Mouse (Mus musculus) neural tube, embryonic 15.5 days (tissue): ENCODE measurements at regions not wholly inside any gene's neighbourhood (a gene's known extent, or its start where the extent isn't known, plus 50 kb on each side); places are given as distances from the start of the nearest gene placed in this dataset.

Experiments
- ATAC-seq: fragments of 200-750 bp; cut with Nextera tagmentation; 2 replicates; pipeline ENCODE4 v1.8.0; 2017; ENCODE audit warnings: mild to moderate bottlenecking, moderate TSS enrichment, moderate library complexity; ENCODE audit not compliant: low FRiP score
- H3K27ac ChIP-seq: fragments of 300-500 bp; sonication (generic); replicated peaks from 2 replicates; pipeline ENCODE4 v1.5.1; 2015; ENCODE audit warnings: mild to moderate bottlenecking, inconsistent platforms
- H3K27me3 ChIP-seq: fragments of 300-500 bp; sonication (generic); replicated peaks from 2 replicates; pipeline ENCODE4 v1.6.1; 2015; ENCODE audit warnings: inconsistent platforms
- H3K36me3 ChIP-seq: fragments of 300-500 bp; sonication (generic); 2 replicates; pipeline ENCODE4 v1.6.1; 2015; ENCODE audit warnings: inconsistent platforms
- H3K4me1 ChIP-seq: fragments of 300-500 bp; sonication (generic); 2 replicates; pipeline ENCODE4 v1.6.1; 2015; ENCODE audit warnings: inconsistent platforms
- H3K4me2 ChIP-seq: fragments of 300-500 bp; sonication (generic); 2 replicates; pipeline ENCODE4 v1.6.1; 2015; ENCODE audit warnings: inconsistent platforms, mild to moderate bottlenecking, moderate library complexity
- H3K4me3 ChIP-seq: fragments of 300-500 bp; sonication (generic); replicated peaks from 2 replicates; pipeline ENCODE4 v1.5.1; 2015; ENCODE audit warnings: mild to moderate bottlenecking, inconsistent platforms
- H3K9ac ChIP-seq: fragments of 300-500 bp; sonication (generic); replicated peaks from 2 replicates; pipeline ENCODE4 v1.6.1; 2015; ENCODE audit warnings: mild to moderate bottlenecking, inconsistent platforms
- H3K9me3 ChIP-seq: fragments of 300-500 bp; sonication (generic); replicated peaks from 2 replicates; pipeline ENCODE4 v1.6.1; 2016; ENCODE audit warnings: inconsistent platforms
- WGBS: fragments of 180-500 bp; shearing (Covaris S2); methylation state at CpG from one replicate; pipeline ENCODE4 v1.1.7; 2015; ENCODE audit warnings: mixed read lengths; 5-methylcytosine and 5-hydroxymethylcytosine counted together

DNA sequence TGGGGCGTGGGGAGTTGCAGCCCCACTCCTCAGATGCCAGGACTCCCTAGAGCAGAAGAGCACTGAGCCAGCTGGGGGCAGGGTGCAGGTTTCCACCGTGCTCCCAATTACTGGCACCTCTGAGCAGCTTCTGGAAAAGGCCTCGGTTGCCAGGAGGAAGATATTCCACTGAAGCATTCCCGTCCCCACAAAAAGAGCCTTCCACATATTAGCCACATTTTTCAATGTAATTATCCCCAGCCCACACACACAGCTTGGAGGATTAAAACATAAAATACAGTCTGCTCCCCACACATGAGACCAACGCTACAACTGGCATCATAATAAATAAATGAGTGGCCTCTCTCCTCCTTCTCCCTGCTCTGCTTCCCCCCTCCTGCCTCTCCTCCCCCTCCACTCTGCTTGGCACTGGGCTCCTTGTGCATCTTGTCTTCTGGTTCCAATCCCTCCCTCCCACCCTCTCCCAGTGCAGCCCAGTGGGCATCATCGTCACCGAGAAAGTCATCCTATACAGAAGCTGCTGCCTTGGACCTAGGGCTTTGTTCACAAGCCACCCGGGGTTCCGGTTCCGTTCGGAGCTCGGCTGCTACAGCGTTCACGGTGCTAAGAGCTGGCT lies 331.3 kb upstream of the Zmiz1 start:
- ATAC-seq: peak; percentile 84
- no peaks in the 10 kb centered on the region for H3K27me3 ChIP-seq
- no peaks in the 10 kb centered on the region for H3K36me3 ChIP-seq
- peaks cover 47% of the 10 kb centered on the region for H3K4me1 ChIP-seq
- H3K4me3 ChIP-seq: 0 out of 2 replicates have a peak overlapping the region, but pooled peaks have one; percentile 0
- H3K9me3 ChIP-seq: no peaks in the 10 kb centered on the region
- peak overlapping the region; percentile 33 for H3K4me2 ChIP-seq
- H3K27ac ChIP-seq: peak overlapping the region; percentile 83
- peak overlapping the region; percentile 31 for H3K9ac ChIP-seq
- 17% methylated on average over 14 of the region's 14 CpGs for WGBS

DNA sequence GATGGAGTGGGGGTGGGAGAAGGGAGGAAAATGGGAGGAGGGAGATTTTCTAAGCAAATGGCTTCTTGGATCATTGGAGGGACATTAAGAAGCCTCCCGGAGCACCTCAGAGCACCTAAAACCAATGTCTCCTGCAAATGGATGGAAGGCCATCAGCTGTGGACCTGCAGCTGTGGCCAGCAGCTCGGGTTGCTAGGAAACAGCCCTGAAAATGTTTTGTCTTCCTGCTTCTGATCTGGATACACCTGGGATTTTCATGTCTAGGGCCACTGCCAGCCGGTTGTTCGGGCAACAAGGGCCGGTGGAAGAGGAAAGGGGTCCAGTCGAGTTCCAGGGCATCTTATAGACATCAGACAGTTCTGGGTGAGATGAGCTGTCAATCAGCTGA lies 330.8 kb upstream of the Zmiz1 start:
- WGBS: 26% methylated on average over 6 of the region's 6 CpGs
- H3K36me3 ChIP-seq: no peaks in the 10 kb centered on the region
- H3K4me3 ChIP-seq: 0 out of 2 replicates have a peak overlapping the region, but pooled peaks have one; percentile 0
- peak; percentile 16 for ATAC-seq
- peak overlapping the region; percentile 33 for H3K4me2 ChIP-seq
- peak overlapping the region; percentile 31 for H3K9ac ChIP-seq
- H3K4me1 ChIP-seq: peaks cover 45% of the 10 kb centered on the region
- H3K27ac ChIP-seq: peak overlapping the region; percentile 83
- no peaks in the 10 kb centered on the region for H3K27me3 ChIP-seq
- H3K9me3 ChIP-seq: no peaks in the 10 kb centered on the region

DNA sequence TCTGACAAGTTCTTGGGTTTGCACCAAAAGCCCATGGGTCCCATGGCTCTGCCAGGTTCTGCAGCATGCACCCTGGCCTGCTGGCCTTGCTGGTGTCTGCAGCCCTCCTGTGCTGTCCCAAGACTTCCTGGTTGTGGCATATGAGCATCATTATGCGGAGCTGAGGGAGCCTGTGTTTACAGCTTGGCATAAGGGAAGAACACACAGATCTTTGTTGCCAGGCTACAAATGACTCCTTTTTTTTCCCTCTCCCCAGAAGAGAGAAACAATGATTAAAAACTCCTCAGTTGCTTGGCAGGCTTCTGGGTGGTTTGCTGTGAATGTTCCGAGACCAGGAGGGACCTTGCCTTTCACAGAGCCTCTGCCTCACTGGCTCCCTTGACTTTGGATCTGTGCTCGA lies 323.6 kb upstream of the Zmiz1 start:
- Histone ChIP-seq H3K9ac (no peak overlapping the region), H3K4me3 (no peak overlapping the region), H3K27ac (peak overlapping the region; percentile 71), H3K9me3 (no peaks in the 10 kb centered on the region), H3K4me2 (no peak overlapping the region), H3K27me3 (no peaks in the 10 kb centered on the region), H3K4me1 (peaks cover 14% of the 10 kb centered on the region), H3K36me3 (no peaks in the 10 kb centered on the region)
- WGBS: 48% methylated on average over 3 of the region's 3 CpGs
- peak; percentile 40; the same call in 1 of the 2 replicates for ATAC-seq

DNA sequence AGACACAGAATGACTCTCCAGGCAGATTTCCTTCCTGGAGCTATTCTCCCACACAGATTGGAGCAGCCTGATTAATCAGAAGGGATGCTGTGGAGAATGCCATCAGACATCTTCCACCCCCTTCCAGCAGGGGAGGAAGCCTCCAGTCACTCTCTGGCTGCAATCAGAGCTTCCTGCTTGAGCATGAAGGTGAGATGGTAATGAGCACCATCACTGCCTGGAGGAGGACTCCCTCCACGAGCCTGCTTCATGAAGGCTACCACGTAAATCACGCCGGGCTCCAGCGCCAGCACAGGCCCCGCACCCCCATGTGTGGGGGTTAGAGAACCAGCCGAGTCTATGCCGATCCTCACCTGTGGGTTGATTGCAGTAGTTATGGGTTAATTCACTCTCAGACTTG lies 321.7 kb upstream of the Zmiz1 start:
- Histone ChIP-seq H3K36me3 (no peaks in the 10 kb centered on the region), H3K4me3 (no peak overlapping the region), H3K4me2 (no peak overlapping the region), H3K9ac (no peak overlapping the region), H3K9me3 (no peaks in the 10 kb centered on the region), H3K4me1 (peaks cover 24% of the 10 kb centered on the region), H3K27me3 (no peaks in the 10 kb centered on the region), H3K27ac (no peak overlapping the region)
- WGBS: 78% methylated on average over 8 of the region's 8 CpGs
- no peak for ATAC-seq

DNA sequence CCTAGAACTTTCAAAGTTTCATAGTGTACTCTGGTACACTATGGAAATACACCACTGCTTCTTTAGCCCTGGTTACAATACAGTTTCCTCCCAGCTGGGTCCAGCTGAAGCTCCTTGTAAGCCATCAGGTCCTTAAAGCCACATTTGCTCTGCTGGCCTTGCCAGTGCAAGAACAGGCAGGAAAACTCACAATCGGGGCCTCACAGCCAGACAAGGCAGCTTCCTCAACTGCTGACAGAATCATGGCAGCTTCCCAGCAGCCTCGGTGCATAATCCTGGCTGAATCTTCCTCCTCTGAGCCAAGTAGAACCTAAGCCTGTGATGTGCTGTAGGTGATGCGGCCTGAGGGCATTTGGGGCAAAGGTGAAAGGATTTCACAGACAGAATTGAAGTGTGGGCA lies 320.5 kb upstream of the Zmiz1 start:
- Histone ChIP-seq H3K4me1 (peaks cover 24% of the 10 kb centered on the region), H3K36me3 (no peaks in the 10 kb centered on the region), H3K4me3 (no peak overlapping the region), H3K9ac (no peak overlapping the region), H3K9me3 (no peaks in the 10 kb centered on the region), H3K27ac (no peak overlapping the region), H3K27me3 (no peaks in the 10 kb centered on the region), H3K4me2 (no peak overlapping the region)
- ATAC-seq: no peak
- WGBS: 74% methylated on average over 3 of the region's 3 CpGs

DNA sequence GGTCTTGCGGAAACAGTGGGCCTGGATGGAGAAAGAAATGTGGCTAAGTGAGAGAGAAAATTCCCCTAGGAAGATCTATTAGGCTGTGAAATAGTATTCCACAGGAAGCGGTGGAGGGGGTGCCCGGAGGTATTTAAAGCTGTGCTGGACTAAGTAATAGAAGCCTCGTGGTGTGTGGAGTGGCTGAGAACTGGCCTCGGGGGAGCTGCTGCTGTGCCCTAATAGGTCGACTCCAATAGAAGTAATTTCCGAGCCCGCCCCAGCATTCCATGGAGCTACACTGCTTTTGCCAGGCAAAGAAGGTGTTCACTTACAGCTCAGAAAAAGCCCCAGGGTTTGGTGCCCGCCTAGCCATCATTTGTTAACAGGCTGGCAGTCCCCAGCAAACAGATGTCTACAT lies 317.1 kb upstream of the Zmiz1 start:
- Histone ChIP-seq H3K27ac (no peak overlapping the region), H3K27me3 (no peaks in the 10 kb centered on the region), H3K4me2 (no peak overlapping the region), H3K9ac (no peak overlapping the region), H3K4me1 (peaks cover 13% of the 10 kb centered on the region), H3K9me3 (no peaks in the 10 kb centered on the region), H3K36me3 (no peaks in the 10 kb centered on the region), H3K4me3 (no peak overlapping the region)
- ATAC-seq: no peak; the same call in 1 of the 2 replicates
- WGBS: 35% methylated on average over 9 of the region's 9 CpGs

DNA sequence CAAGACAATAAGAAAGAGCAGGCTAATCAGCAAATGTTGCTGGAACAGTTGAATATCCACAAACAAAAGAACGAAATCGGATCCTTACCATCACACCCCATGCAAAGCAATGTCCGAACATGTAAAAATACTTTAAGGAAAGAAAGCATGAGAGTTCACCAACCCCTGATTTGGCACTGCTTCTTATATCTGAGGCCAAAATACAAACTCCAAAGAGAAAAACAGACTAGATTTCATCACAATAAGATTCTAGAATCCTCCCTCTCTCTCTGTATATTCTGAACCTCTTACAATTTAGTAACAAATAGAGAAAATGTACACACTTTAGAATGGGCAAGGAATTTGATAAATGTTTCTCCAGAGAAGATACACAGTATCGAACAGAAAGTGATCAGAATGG lies 315.9 kb upstream of the Zmiz1 start:
- peaks cover 13% of the 10 kb centered on the region for H3K4me1 ChIP-seq
- H3K4me2 ChIP-seq: no peak overlapping the region
- no peak overlapping the region for H3K9ac ChIP-seq
- no peak overlapping the region for H3K27ac ChIP-seq
- 93% methylated on average over 4 of the region's 4 CpGs for WGBS
- ATAC-seq: no peak
- no peaks in the 10 kb centered on the region for H3K27me3 ChIP-seq
- no peaks in the 10 kb centered on the region for H3K9me3 ChIP-seq
- no peaks in the 10 kb centered on the region for H3K36me3 ChIP-seq
- H3K4me3 ChIP-seq: no peak overlapping the region

DNA sequence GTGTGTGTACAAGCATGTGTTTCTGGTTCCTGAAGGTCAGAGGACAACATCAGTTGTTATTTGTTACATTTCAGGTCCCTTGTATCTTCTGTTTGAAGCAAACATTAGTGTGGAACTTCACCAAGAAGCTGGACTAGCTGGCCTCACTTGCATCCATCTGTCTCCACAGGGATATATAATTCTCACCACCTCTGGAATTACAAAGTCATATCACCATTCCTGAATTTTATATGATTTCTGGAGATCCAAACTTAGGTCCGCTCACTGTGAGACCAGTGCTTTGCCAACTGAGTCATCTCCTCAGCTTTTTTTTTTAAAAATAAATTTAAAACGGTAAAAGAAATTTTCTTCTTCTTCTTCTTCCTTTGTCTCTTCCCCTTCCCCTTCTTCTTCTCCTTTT lies 311.3 kb upstream of the Zmiz1 start:
- no peaks in the 10 kb centered on the region for H3K27me3 ChIP-seq
- WGBS: 100% methylated on average over 2 of the region's 2 CpGs

DNA sequence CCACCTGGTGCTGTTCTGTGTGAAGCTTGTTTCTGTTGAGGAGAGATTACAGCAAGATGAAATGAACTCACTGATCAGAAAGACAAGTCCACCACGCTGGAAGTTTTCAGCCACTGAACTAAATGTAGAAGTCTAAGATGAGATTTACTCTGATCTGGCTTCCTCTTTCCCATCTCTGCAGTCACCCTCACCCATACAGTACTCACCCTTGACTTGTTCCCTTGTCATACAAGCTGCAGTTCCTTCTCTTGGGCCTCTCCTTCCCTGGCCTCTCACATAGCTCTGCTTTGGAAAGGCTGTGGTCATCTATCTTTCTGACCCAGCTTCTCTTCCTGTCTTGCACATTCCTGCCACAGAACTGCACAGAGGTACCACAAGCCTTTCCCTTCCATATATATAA lies 308.0 kb upstream of the Zmiz1 start:
- Histone ChIP-seq H3K9me3 (no peaks in the 10 kb centered on the region), H3K4me3 (no peak overlapping the region), H3K4me2 (no peak overlapping the region), H3K36me3 (no peaks in the 10 kb centered on the region), H3K4me1 (peaks cover 15% of the 10 kb centered on the region), H3K27me3 (no peaks in the 10 kb centered on the region), H3K9ac (no peak overlapping the region), H3K27ac (no peak overlapping the region)
- 96% methylated on average over 1 of the region's 1 CpGs for WGBS
- no peak for ATAC-seq

More for the DNA sequence above, 311.3 kb upstream of the Zmiz1 start:
- Histone ChIP-seq H3K27ac (no peak overlapping the region), H3K9me3 (no peaks in the 10 kb centered on the region), H3K4me3 (no peak overlapping the region), H3K9ac (no peak overlapping the region), H3K4me1 (peaks cover 13% of the 10 kb centered on the region), H3K4me2 (no peak overlapping the region), H3K36me3 (no peaks in the 10 kb centered on the region)
- ATAC-seq: no peak

DNA sequence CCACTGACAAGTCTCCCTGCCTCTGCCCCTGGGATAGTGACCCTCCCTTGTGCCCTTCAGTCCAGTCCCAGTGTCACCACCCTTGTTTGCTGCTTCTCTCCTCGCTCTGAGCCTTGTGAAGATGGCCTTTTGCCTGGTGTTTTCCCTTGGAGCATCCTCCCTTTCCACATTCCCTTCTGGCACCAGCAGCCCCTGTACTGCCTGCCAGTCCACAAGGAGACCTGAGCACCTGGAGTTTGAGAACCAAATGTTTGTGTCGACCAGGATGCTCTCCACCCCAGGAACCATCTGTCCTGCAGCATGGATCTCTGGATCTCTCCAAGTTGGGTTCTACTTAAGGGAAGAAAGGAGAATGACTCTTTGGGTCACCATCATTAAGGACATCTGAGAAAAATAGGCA lies 307.5 kb upstream of the Zmiz1 start:
- H3K36me3 ChIP-seq: no peaks in the 10 kb centered on the region
- no peak overlapping the region for H3K4me3 ChIP-seq
- no peak overlapping the region for H3K4me2 ChIP-seq
- 86% methylated on average over 2 of the region's 2 CpGs for WGBS
- H3K9me3 ChIP-seq: no peaks in the 10 kb centered on the region
- no peak overlapping the region for H3K27ac ChIP-seq
- no peak for ATAC-seq
- no peak overlapping the region for H3K9ac ChIP-seq
- H3K4me1 ChIP-seq: peaks cover 18% of the 10 kb centered on the region
- no peaks in the 10 kb centered on the region for H3K27me3 ChIP-seq

DNA sequence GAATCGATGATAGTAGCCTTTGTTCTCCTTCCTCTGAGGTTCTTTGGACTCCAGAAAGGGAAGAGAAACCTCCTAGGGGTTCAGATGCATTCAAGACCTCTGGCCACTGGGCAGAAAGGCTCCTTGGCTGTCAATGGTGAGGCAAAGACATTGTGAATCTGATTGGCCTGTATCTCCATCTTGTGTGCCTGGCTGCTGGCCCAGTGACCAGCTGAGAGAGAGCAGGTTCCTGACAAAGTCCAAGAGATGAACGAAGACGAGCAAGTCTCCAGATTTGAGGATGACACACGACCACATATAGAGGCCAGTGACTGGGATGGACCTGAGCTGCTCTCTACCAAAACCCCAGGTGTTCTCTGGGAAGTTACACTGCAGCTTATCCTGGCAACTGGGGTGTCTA lies 305.4 kb upstream of the Zmiz1 start:
- Histone ChIP-seq H3K9me3 (no peaks in the 10 kb centered on the region), H3K4me3 (no peak overlapping the region), H3K4me1 (peaks cover 18% of the 10 kb centered on the region), H3K27me3 (no peaks in the 10 kb centered on the region), H3K27ac (no peak overlapping the region), H3K36me3 (no peaks in the 10 kb centered on the region), H3K4me2 (no peak overlapping the region), H3K9ac (no peak overlapping the region)
- no peak for ATAC-seq
- 78% methylated on average over 4 of the region's 4 CpGs for WGBS

DNA sequence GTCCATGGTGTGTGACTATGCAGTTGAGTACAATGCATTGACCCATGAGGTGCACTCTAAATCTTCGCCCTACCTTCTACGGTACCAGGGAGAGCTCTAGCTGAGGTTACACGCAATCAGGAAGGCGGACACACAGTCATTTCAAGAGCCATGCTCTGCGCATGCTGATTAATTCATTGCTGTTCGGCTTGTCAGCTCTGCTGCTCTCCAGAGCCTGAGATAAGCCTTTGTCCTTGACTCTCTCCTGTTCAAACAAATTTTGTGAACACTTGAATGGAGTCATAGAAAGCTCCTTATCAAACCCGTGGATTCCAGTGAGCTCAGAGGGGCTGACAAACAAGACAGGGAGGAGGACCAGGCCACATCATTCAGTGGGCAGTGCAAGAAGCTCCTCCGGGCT lies 304.8 kb upstream of the Zmiz1 start:
- H3K27me3 ChIP-seq: no peaks in the 10 kb centered on the region
- WGBS: 77% methylated on average over 8 of the region's 8 CpGs

More for the DNA sequence above, 304.8 kb upstream of the Zmiz1 start:
- H3K4me1 ChIP-seq: peaks cover 18% of the 10 kb centered on the region
- no peak overlapping the region for H3K4me2 ChIP-seq
- H3K36me3 ChIP-seq: no peaks in the 10 kb centered on the region
- H3K27ac ChIP-seq: no peak overlapping the region
- no peak overlapping the region for H3K9ac ChIP-seq
- no peak for ATAC-seq
- H3K4me3 ChIP-seq: no peak overlapping the region
- no peaks in the 10 kb centered on the region for H3K9me3 ChIP-seq
